Mouse (Mus musculus): ENCODE data around the gene Lce1j. TPM values are rescaled to one million over a fixed set of nuclear protein-coding genes. Genes with fewer than 3 reads are reported as not detected.

Gene Lce1j
- polyA plus RNA-seq, 2 experiments = not detected

GRCm38 (mm10) chr3:92778799-92779198 is 11.5 kb downstream of the Lce1j start, which contains the start of gene Lce1i:
Gene Lce1i (minus strand): TSS chr3:92778899.
- H3K9ac ChIP-seq (ENCODE audit: low read depth, low read length, severe bottlenecking) = no peak within 1 kb of the TSS
- no peak for ATAC-seq (ENCODE audit: low FRiP score, low read depth)
- H3K4me1 ChIP-seq (ENCODE audit: control insufficient read depth, insufficient read depth, low read length) = no peaks in the 10 kb centered on the region
- 77% methylated on average over 1 of the region's 1 CpGs for WGBS
- TF ChIP-seq POLR2A (IDR thresholded peaks at IDR 0.05; ENCODE audit: borderline replicate concordance, extremely low read depth, insufficient read depth, insufficient read length) = no peak
- no peaks in the 10 kb centered on the region for H3K9me3 ChIP-seq (ENCODE audit: control insufficient read depth, low read length)
- H3K4me2 ChIP-seq (replicated peaks; ENCODE audit: low read depth, low read length, severe bottlenecking) = no peak within 1 kb of the TSS
- H3K27ac ChIP-seq (replicated peaks; ENCODE audit: low read depth, low read length) = no peak within 1 kb of the TSS
- no peaks in the 10 kb centered on the region for H3K27me3 ChIP-seq (ENCODE audit: control insufficient read depth, insufficient read depth, low read length)
- no peak for DNase-seq (ENCODE audit: low spot score)
- no peaks in the 10 kb centered on the region for H3K36me3 ChIP-seq (ENCODE audit: control insufficient read depth, insufficient read depth, low read length)
- H3K4me3 ChIP-seq (replicated peaks; ENCODE audit: low read length) = no peak within 1 kb of the TSS

DNA sequence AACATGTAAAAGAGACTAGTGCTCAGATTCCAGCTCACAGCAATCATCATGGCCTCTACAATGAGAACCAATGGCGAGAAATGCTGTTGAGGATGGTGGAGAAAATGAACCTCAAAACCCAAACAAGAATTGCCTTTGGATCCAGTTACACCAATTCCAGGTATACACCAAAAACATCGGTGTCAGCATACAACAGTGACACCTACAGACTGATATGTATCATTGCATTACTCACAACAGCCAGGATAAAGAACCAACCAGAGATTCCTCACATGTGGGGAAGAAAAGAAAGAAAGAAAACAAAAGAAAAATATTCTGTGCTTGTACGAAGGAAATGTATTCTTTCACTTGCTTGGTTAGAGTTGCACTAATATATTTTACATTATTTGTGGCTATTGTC is 18.7 kb downstream of the Lce1j start:
- DNase-seq (ENCODE audit: low spot score) = no peak
- TF ChIP-seq POLR2A (IDR thresholded peaks at IDR 0.05; ENCODE audit: borderline replicate concordance, extremely low read depth, insufficient read depth, insufficient read length) = no peak
- H3K27ac ChIP-seq (replicated peaks; ENCODE audit: low read depth, low read length) = no peak overlapping the region
- no peak for ATAC-seq (ENCODE audit: low FRiP score, low read depth)
- no peaks in the 10 kb centered on the region for H3K27me3 ChIP-seq (ENCODE audit: control insufficient read depth, insufficient read depth, low read length)
- 24% methylated on average over 3 of the region's 3 CpGs for WGBS
- no peak overlapping the region for H3K9ac ChIP-seq (ENCODE audit: low read depth, low read length, severe bottlenecking)
- no peak overlapping the region for H3K4me2 ChIP-seq (replicated peaks; ENCODE audit: low read depth, low read length, severe bottlenecking)
- no peak overlapping the region for H3K4me3 ChIP-seq (replicated peaks; ENCODE audit: low read length)
- H3K9me3 ChIP-seq (ENCODE audit: control insufficient read depth, low read length) = no peaks in the 10 kb centered on the region
- H3K4me1 ChIP-seq (ENCODE audit: control insufficient read depth, insufficient read depth, low read length) = no peaks in the 10 kb centered on the region
- no peaks in the 10 kb centered on the region for H3K36me3 ChIP-seq (ENCODE audit: control insufficient read depth, insufficient read depth, low read length)

DNA sequence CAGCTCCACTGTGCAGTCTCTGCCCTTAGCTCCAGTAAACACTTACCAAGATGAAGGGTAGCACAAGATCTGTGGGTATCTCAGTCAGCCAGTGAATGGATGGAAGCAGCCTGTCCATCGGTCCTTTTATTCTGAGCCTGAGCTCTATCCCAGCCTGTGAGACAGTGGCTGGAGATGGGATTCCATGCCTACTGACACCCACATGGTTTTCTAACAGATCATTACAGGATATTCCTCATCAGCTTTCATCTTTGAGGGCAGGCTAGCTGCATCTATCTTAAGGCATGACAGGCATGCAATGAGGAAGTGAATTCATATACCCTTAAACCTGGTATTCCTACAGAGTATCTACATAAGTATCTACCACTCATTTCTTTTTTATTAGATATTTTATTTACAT is 25.3 kb downstream of the Lce1j start, which contains the start of gene Lce1h:
TSS of gene Lce1h (minus strand) at position 101 of the 400 bp plus-strand sequence.
- Histone ChIP-seq H3K27me3 (ENCODE audit: control insufficient read depth, insufficient read depth, low read length) (no peaks in the 10 kb centered on the region), H3K4me3 (replicated peaks; ENCODE audit: low read length) (no peak within 1 kb of the TSS), H3K27ac (replicated peaks; ENCODE audit: low read depth, low read length) (no peak within 1 kb of the TSS), H3K9ac (ENCODE audit: low read depth, low read length, severe bottlenecking) (no peak within 1 kb of the TSS), H3K9me3 (ENCODE audit: control insufficient read depth, low read length) (no peaks in the 10 kb centered on the region), H3K36me3 (ENCODE audit: control insufficient read depth, insufficient read depth, low read length) (no peaks in the 10 kb centered on the region), H3K4me2 (replicated peaks; ENCODE audit: low read depth, low read length, severe bottlenecking) (no peak within 1 kb of the TSS), H3K4me1 (ENCODE audit: control insufficient read depth, insufficient read depth, low read length) (no peaks in the 10 kb centered on the region)
- TF ChIP-seq POLR2A (IDR thresholded peaks at IDR 0.05; ENCODE audit: borderline replicate concordance, extremely low read depth, insufficient read depth, insufficient read length) = no peak
- no peak for ATAC-seq (ENCODE audit: low FRiP score, low read depth)
- DNase-seq (ENCODE audit: low spot score) = no peak
- 82% methylated on average over 1 of the region's 1 CpGs for WGBS

- DNase-seq (ENCODE audit: low spot score) (no peak), ATAC-seq (ENCODE audit: low FRiP score, low read depth) (no peak)
- Histone ChIP-seq H3K27me3 (ENCODE audit: control insufficient read depth, insufficient read depth, low read length) (no peaks in the 10 kb centered on the region), H3K4me2 (replicated peaks; ENCODE audit: low read depth, low read length, severe bottlenecking) (no peak overlapping the region), H3K36me3 (ENCODE audit: control insufficient read depth, insufficient read depth, low read length) (no peaks in the 10 kb centered on the region), H3K4me1 (ENCODE audit: control insufficient read depth, insufficient read depth, low read length) (no peaks in the 10 kb centered on the region), H3K27ac (replicated peaks; ENCODE audit: low read depth, low read length) (no peak overlapping the region), H3K4me3 (replicated peaks; ENCODE audit: low read length) (no peak overlapping the region), H3K9ac (ENCODE audit: low read depth, low read length, severe bottlenecking) (no peak overlapping the region), H3K9me3 (ENCODE audit: control insufficient read depth, low read length) (no peaks in the 10 kb centered on the region)
- 38% methylated on average over 3 of the region's 3 CpGs for WGBS
- TF ChIP-seq POLR2A (IDR thresholded peaks at IDR 0.05; ENCODE audit: borderline replicate concordance, extremely low read depth, insufficient read depth, insufficient read length) = no peak
Observed at GRCm38 (mm10) chr3:92753197-92753596, 37.1 kb downstream of the Lce1j start.

GRCm38 (mm10) chr3:92752238-92752637 is 38.1 kb downstream of the Lce1j start, which contains the start of gene Lce1g:
Gene Lce1g (minus strand): TSS chr3:92752338.
- Histone ChIP-seq H3K4me1 (ENCODE audit: control insufficient read depth, insufficient read depth, low read length) (no peaks in the 10 kb centered on the region), H3K27me3 (ENCODE audit: control insufficient read depth, insufficient read depth, low read length) (no peaks in the 10 kb centered on the region), H3K27ac (replicated peaks; ENCODE audit: low read depth, low read length) (no peak within 1 kb of the TSS), H3K36me3 (ENCODE audit: control insufficient read depth, insufficient read depth, low read length) (no peaks in the 10 kb centered on the region), H3K9ac (ENCODE audit: low read depth, low read length, severe bottlenecking) (no peak within 1 kb of the TSS), H3K4me2 (replicated peaks; ENCODE audit: low read depth, low read length, severe bottlenecking) (no peak within 1 kb of the TSS), H3K9me3 (ENCODE audit: control insufficient read depth, low read length) (no peaks in the 10 kb centered on the region), H3K4me3 (replicated peaks; ENCODE audit: low read length) (no peak within 1 kb of the TSS)
- WGBS = 74% methylated on average over 1 of the region's 1 CpGs
- DNase-seq (ENCODE audit: low spot score) (no peak), ATAC-seq (ENCODE audit: low FRiP score, low read depth) (no peak)
- no peak for TF ChIP-seq POLR2A (IDR thresholded peaks at IDR 0.05; ENCODE audit: borderline replicate concordance, extremely low read depth, insufficient read depth, insufficient read length)

DNA sequence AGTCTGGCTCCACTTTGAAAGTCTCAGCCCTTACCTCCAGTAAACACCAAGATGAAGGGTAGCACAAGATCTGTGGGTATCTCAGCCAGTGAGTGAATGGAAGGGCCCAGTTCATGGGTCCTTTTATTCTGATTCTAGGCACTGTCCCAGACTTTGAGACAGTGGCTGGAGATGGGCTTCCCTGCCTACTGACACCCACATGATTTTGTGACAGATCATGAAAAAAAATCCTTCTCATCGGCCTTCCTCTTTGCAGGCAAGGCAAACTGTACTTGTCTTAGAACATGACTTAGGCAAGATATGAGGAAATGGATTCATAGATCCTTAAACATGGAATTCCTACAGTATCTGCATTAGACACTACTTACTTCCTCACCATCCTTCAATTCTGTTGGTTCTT is 51.3 kb downstream of the Lce1j start, which contains the start of gene Gm38119:
TSS of gene Gm38119 (minus strand) at position 101 of the 400 bp plus-strand sequence.
- no peak for TF ChIP-seq POLR2A (IDR thresholded peaks at IDR 0.05; ENCODE audit: borderline replicate concordance, extremely low read depth, insufficient read depth, insufficient read length)
- Histone ChIP-seq H3K4me1 (ENCODE audit: control insufficient read depth, insufficient read depth, low read length) (no peaks in the 10 kb centered on the region), H3K4me3 (replicated peaks; ENCODE audit: low read length) (no peak within 1 kb of the TSS), H3K27ac (replicated peaks; ENCODE audit: low read depth, low read length) (no peak within 1 kb of the TSS), H3K9me3 (ENCODE audit: control insufficient read depth, low read length) (no peaks in the 10 kb centered on the region), H3K36me3 (ENCODE audit: control insufficient read depth, insufficient read depth, low read length) (no peaks in the 10 kb centered on the region), H3K9ac (ENCODE audit: low read depth, low read length, severe bottlenecking) (no peak within 1 kb of the TSS), H3K27me3 (ENCODE audit: control insufficient read depth, insufficient read depth, low read length) (no peaks in the 10 kb centered on the region), H3K4me2 (replicated peaks; ENCODE audit: low read depth, low read length, severe bottlenecking) (no peak within 1 kb of the TSS)
- 71% methylated on average over 1 of the region's 1 CpGs for WGBS
- no peak for ATAC-seq (ENCODE audit: low FRiP score, low read depth)
- no peak for DNase-seq (ENCODE audit: low spot score)

Other genes with a start within 250 kb of the Lce1j start
- gene Ivl, start 216.8 kb downstream of the Lce1j start, polyA plus RNA-seq (2012; rRNA removed) = 0.12 and 0.14 TPM in 2 replicates
- 0.14 and 0.72 TPM in 2 replicates for gene Ivl, start 216.8 kb downstream of the Lce1j start, polyA plus RNA-seq (2014; fragmentation: Nextera tagmentation; extraction: Ambion mirVana)
- not detected in 2 replicates for gene Smcp, start 201.5 kb downstream of the Lce1j start, polyA plus RNA-seq (2012; rRNA removed)
- not detected in 2 replicates for gene Smcp, start 201.5 kb downstream of the Lce1j start, polyA plus RNA-seq (2014; fragmentation: Nextera tagmentation; extraction: Ambion mirVana)
- not detected in 2 replicates for gene 2210017I01Rik, start 183.0 kb downstream of the Lce1j start, polyA plus RNA-seq (2012; rRNA removed)
- not detected in 2 replicates for gene 2210017I01Rik, start 183.0 kb downstream of the Lce1j start, polyA plus RNA-seq (2014; fragmentation: Nextera tagmentation; extraction: Ambion mirVana)
- gene Lce6a, start 168.9 kb downstream of the Lce1j start, polyA plus RNA-seq (2012; rRNA removed) = not detected in 2 replicates
- 0.59 TPM in 1 of 2 replicates, not detected in the other for gene Lce6a, start 168.9 kb downstream of the Lce1j start, polyA plus RNA-seq (2014; fragmentation: Nextera tagmentation; extraction: Ambion mirVana)
- not detected in 2 replicates for gene Lce1a1, start 142.2 kb downstream of the Lce1j start, polyA plus RNA-seq (2012; rRNA removed)
- gene Lce1a1, start 142.2 kb downstream of the Lce1j start, polyA plus RNA-seq (2014; fragmentation: Nextera tagmentation; extraction: Ambion mirVana) = not detected in 2 replicates
- not detected in 2 replicates for gene Lce1b, start 133.6 kb downstream of the Lce1j start, polyA plus RNA-seq (2012; rRNA removed)
- not detected in 2 replicates for gene Lce1b, start 133.6 kb downstream of the Lce1j start, polyA plus RNA-seq (2014; fragmentation: Nextera tagmentation; extraction: Ambion mirVana)
- not detected in 2 replicates for gene Lce1a2, start 120.2 kb downstream of the Lce1j start, polyA plus RNA-seq (2012; rRNA removed)
- gene Lce1a2, start 120.2 kb downstream of the Lce1j start, polyA plus RNA-seq (2014; fragmentation: Nextera tagmentation; extraction: Ambion mirVana) = not detected in 2 replicates
- not detected in 2 replicates for gene Lce1c, start 111.3 kb downstream of the Lce1j start, polyA plus RNA-seq (2012; rRNA removed)
- not detected in 2 replicates for gene Lce1c, start 111.3 kb downstream of the Lce1j start, polyA plus RNA-seq (2014; fragmentation: Nextera tagmentation; extraction: Ambion mirVana)
- not detected in 2 replicates for gene Lce1d, start 103.3 kb downstream of the Lce1j start, polyA plus RNA-seq (2012; rRNA removed)
- gene Lce1d, start 103.3 kb downstream of the Lce1j start, polyA plus RNA-seq (2014; fragmentation: Nextera tagmentation; extraction: Ambion mirVana) = not detected in 2 replicates
- not detected in 2 replicates for gene Lce1e, start 81.4 kb downstream of the Lce1j start, polyA plus RNA-seq (2012; rRNA removed)
- not detected in 2 replicates for gene Lce1e, start 81.4 kb downstream of the Lce1j start, polyA plus RNA-seq (2014; fragmentation: Nextera tagmentation; extraction: Ambion mirVana)
- not detected in 2 replicates for gene Lce1f, start 70.2 kb downstream of the Lce1j start, polyA plus RNA-seq (2012; rRNA removed)
- not detected in 2 replicates for gene Lce1f, start 70.2 kb downstream of the Lce1j start, polyA plus RNA-seq (2014; fragmentation: Nextera tagmentation; extraction: Ambion mirVana)
- gene Gm38119, start 51.4 kb downstream of the Lce1j start, polyA plus RNA-seq (2012; rRNA removed) = not detected in 2 replicates
- not detected in 2 replicates for gene Gm38119, start 51.4 kb downstream of the Lce1j start, polyA plus RNA-seq (2014; fragmentation: Nextera tagmentation; extraction: Ambion mirVana)
- gene Lce1g, start 38.2 kb downstream of the Lce1j start, polyA plus RNA-seq (2012; rRNA removed) = not detected in 2 replicates
- gene Lce1g, start 38.2 kb downstream of the Lce1j start, polyA plus RNA-seq (2014; fragmentation: Nextera tagmentation; extraction: Ambion mirVana) = not detected in 2 replicates
- gene Lce1h, start 25.4 kb downstream of the Lce1j start, polyA plus RNA-seq (2012; rRNA removed) = not detected in 2 replicates
- not detected in 2 replicates for gene Lce1h, start 25.4 kb downstream of the Lce1j start, polyA plus RNA-seq (2014; fragmentation: Nextera tagmentation; extraction: Ambion mirVana)
- not detected in 2 replicates for gene Lce1i, start 11.6 kb downstream of the Lce1j start, polyA plus RNA-seq (2012; rRNA removed)
- not detected in 2 replicates for gene Lce1i, start 11.6 kb downstream of the Lce1j start, polyA plus RNA-seq (2014; fragmentation: Nextera tagmentation; extraction: Ambion mirVana)
- gene Lce1k, start 17.4 kb upstream of the Lce1j start, polyA plus RNA-seq (2012; rRNA removed) = not detected in 2 replicates
- not detected in 2 replicates for gene Lce1k, start 17.4 kb upstream of the Lce1j start, polyA plus RNA-seq (2014; fragmentation: Nextera tagmentation; extraction: Ambion mirVana)
- 0.03 TPM in 1 of 2 replicates, not detected in the other for gene Kprp, start 36.7 kb upstream of the Lce1j start, polyA plus RNA-seq (2012; rRNA removed)
- not detected in 2 replicates for gene Kprp, start 36.7 kb upstream of the Lce1j start, polyA plus RNA-seq (2014; fragmentation: Nextera tagmentation; extraction: Ambion mirVana)
- not detected in 2 replicates for gene Lce1l, start 60.8 kb upstream of the Lce1j start, polyA plus RNA-seq (2012; rRNA removed)
- not detected in 2 replicates for gene Lce1l, start 60.8 kb upstream of the Lce1j start, polyA plus RNA-seq (2014; fragmentation: Nextera tagmentation; extraction: Ambion mirVana)
- 0.05 and 0.06 TPM in 2 replicates for gene 2310050C09Rik, start 79.7 kb upstream of the Lce1j start, polyA plus RNA-seq (2012; rRNA removed)
- not detected in 2 replicates for gene 2310050C09Rik, start 79.7 kb upstream of the Lce1j start, polyA plus RNA-seq (2014; fragmentation: Nextera tagmentation; extraction: Ambion mirVana)
- gene Lce3a, start 135.7 kb upstream of the Lce1j start, polyA plus RNA-seq (2012; rRNA removed) = not detected in 2 replicates
- gene Lce3a, start 135.7 kb upstream of the Lce1j start, polyA plus RNA-seq (2014; fragmentation: Nextera tagmentation; extraction: Ambion mirVana) = not detected in 2 replicates
- not detected in 2 replicates for gene Lce3b, start 142.5 kb upstream of the Lce1j start, polyA plus RNA-seq (2012; rRNA removed)
- not detected in 2 replicates for gene Lce3b, start 142.5 kb upstream of the Lce1j start, polyA plus RNA-seq (2014; fragmentation: Nextera tagmentation; extraction: Ambion mirVana)
- gene Lce3c, start 154.0 kb upstream of the Lce1j start, polyA plus RNA-seq (2012; rRNA removed) = 0.20 TPM in 1 of 2 replicates, not detected in the other
- not detected in 2 replicates for gene Lce3c, start 154.0 kb upstream of the Lce1j start, polyA plus RNA-seq (2014; fragmentation: Nextera tagmentation; extraction: Ambion mirVana)
- not detected in 2 replicates for gene Lce3d, start 166.9 kb upstream of the Lce1j start, polyA plus RNA-seq (2012; rRNA removed)
- gene Lce3d, start 166.9 kb upstream of the Lce1j start, polyA plus RNA-seq (2014; fragmentation: Nextera tagmentation; extraction: Ambion mirVana) = not detected in 2 replicates
- gene Lce3e, start 176.5 kb upstream of the Lce1j start, polyA plus RNA-seq (2012; rRNA removed) = not detected in 2 replicates
- not detected in 2 replicates for gene Lce3e, start 176.5 kb upstream of the Lce1j start, polyA plus RNA-seq (2014; fragmentation: Nextera tagmentation; extraction: Ambion mirVana)
- not detected in 2 replicates for gene Lce3f, start 201.7 kb upstream of the Lce1j start, polyA plus RNA-seq (2012; rRNA removed)
- gene Lce3f, start 201.7 kb upstream of the Lce1j start, polyA plus RNA-seq (2014; fragmentation: Nextera tagmentation; extraction: Ambion mirVana) = 1.6 TPM in 1 of 2 replicates, not detected in the other
- 1.4 and 1.5 TPM in 2 replicates for gene Crct1, start 225.2 kb upstream of the Lce1j start, polyA plus RNA-seq (2012; rRNA removed)
- gene Crct1, start 225.2 kb upstream of the Lce1j start, polyA plus RNA-seq (2014; fragmentation: Nextera tagmentation; extraction: Ambion mirVana) = 1.3 and 2.7 TPM in 2 replicates
- 0.08 TPM in 1 of 2 replicates, not detected in the other for gene Lce1m, start 228.5 kb upstream of the Lce1j start, polyA plus RNA-seq (2012; rRNA removed)
- gene Lce1m, start 228.5 kb upstream of the Lce1j start, polyA plus RNA-seq (2014; fragmentation: Nextera tagmentation; extraction: Ambion mirVana) = not detected in 2 replicates

Data from limb, embryonic 14.5 days (tissue).